Mouse (Mus musculus) ES-E14 (cell line): ENCODE data around the gene Atp1a4.

Experiments used
- CHD2 ChIP-seq: IDR thresholded peaks from 2 replicates; pipeline ENCODE4 v1.6.1; 2014; ENCODE audit warnings: mild to moderate bottlenecking, low read depth, low read length, inconsistent platforms
- HCFC1 ChIP-seq: IDR thresholded peaks from 2 replicates; pipeline ENCODE4 v1.6.1; 2012; ENCODE audit warnings: low read length, inconsistent platforms, borderline replicate concordance; ENCODE audit not compliant: insufficient read depth
- MAFK ChIP-seq: IDR thresholded peaks from 2 replicates; pipeline ENCODE4 v1.6.1; 2014; ENCODE audit warnings: mild to moderate bottlenecking, low read depth, low read length, inconsistent platforms; ENCODE audit not compliant: insufficient read depth
- ZC3H11A ChIP-seq: IDR thresholded peaks from 2 replicates; pipeline ENCODE4 v1.6.1; 2012; ENCODE audit warnings: low read depth, mild to moderate bottlenecking, inconsistent platforms, low read length, borderline replicate concordance
- ZNF384 ChIP-seq: IDR thresholded peaks from 2 replicates; pipeline ENCODE4 v1.6.1; 2012; ENCODE audit warnings: low read depth, low read length, inconsistent platforms

- TF ChIP-seq MAFK: no peak
- TF ChIP-seq ZC3H11A: no peak
- no peak for TF ChIP-seq HCFC1
- no peak for TF ChIP-seq ZNF384
- no peak for TF ChIP-seq CHD2
These were observed 26.0 kb upstream of the Atp1a4 start for GRCm38 (mm10) chr1:172284221-172284620.
